Mouse (Mus musculus) midbrain, embryonic 16.5 days (tissue): ENCODE data around the gene Fkbp11. TPM values are rescaled to one million over a fixed set of nuclear protein-coding genes. Genes with fewer than 3 reads are reported as not detected.

ENCODE experiments used
- ATAC-seq: fragments of 200-750 bp; cut with Nextera tagmentation; 2 replicates; pipeline ENCODE4 v1.8.0; 2017; ENCODE audit warnings: moderate TSS enrichment
- H3K27ac ChIP-seq: fragments of 300-500 bp; sonication (generic); 2 replicates; pipeline ENCODE4 v1.5.1; 2014; ENCODE audit warnings: mild to moderate bottlenecking, low read length, mixed read lengths
- H3K27me3 ChIP-seq: fragments of 300-500 bp; sonication (generic); 2 replicates; pipeline ENCODE4 v1.6.1; 2014; ENCODE audit warnings: low read depth, low read length, mixed read lengths; ENCODE audit not compliant: control insufficient read depth, insufficient read depth
- H3K36me3 ChIP-seq: fragments of 300-500 bp; sonication (generic); 2 replicates; pipeline ENCODE4 v1.6.1; 2014; ENCODE audit warnings: mild to moderate bottlenecking, low read length, moderate library complexity, mixed read lengths; ENCODE audit not compliant: control insufficient read depth, insufficient read depth
- H3K4me1 ChIP-seq: fragments of 300-500 bp; sonication (generic); 2 replicates; pipeline ENCODE4 v1.6.1; 2014; ENCODE audit warnings: mild to moderate bottlenecking, low read length, mixed read lengths; ENCODE audit not compliant: control insufficient read depth, insufficient read depth
- H3K4me2 ChIP-seq: fragments of 300-500 bp; sonication (generic); 2 replicates; pipeline ENCODE4 v1.6.1; 2014; ENCODE audit warnings: mild to moderate bottlenecking, low read length, mixed read lengths
- H3K4me3 ChIP-seq: fragments of 300-500 bp; sonication (generic); 2 replicates; pipeline ENCODE4 v1.5.1; 2014; ENCODE audit warnings: low read depth, mild to moderate bottlenecking, low read length, moderate library complexity, mixed read lengths
- H3K9ac ChIP-seq: fragments of 300-500 bp; sonication (generic); 2 replicates; pipeline ENCODE4 v1.6.1; 2014; ENCODE audit warnings: low read depth, low read length, mixed read lengths
- H3K9me3 ChIP-seq: fragments of 300-500 bp; sonication (generic); replicated peaks from 2 replicates; pipeline ENCODE4 v1.6.1; 2014; ENCODE audit warnings: mild to moderate bottlenecking, low read length, mixed read lengths; ENCODE audit not compliant: control insufficient read depth, poor library complexity, severe bottlenecking
- WGBS: fragments of 180-500 bp; shearing (Covaris S2); extraction: QIAGEN DNeasy Blood & Tissue Kit; methylation state at CpG from one replicate; pipeline ENCODE4 v1.1.7; 2014; 5-methylcytosine and 5-hydroxymethylcytosine counted together
- polyA plus RNA-seq: library from polyadenylated mRNA; unstranded; fragments of >200 nt; fragmentation: Nextera tagmentation; extraction: Ambion mirVana; gene quantifications from 2 replicates; pipeline ENCODE4 v1.2.1, GENCODE M21; 2015

Fkbp11 gene
- polyA plus RNA-seq, 1 experiment from 2014 or later, result 4.0 TPM

DNA sequence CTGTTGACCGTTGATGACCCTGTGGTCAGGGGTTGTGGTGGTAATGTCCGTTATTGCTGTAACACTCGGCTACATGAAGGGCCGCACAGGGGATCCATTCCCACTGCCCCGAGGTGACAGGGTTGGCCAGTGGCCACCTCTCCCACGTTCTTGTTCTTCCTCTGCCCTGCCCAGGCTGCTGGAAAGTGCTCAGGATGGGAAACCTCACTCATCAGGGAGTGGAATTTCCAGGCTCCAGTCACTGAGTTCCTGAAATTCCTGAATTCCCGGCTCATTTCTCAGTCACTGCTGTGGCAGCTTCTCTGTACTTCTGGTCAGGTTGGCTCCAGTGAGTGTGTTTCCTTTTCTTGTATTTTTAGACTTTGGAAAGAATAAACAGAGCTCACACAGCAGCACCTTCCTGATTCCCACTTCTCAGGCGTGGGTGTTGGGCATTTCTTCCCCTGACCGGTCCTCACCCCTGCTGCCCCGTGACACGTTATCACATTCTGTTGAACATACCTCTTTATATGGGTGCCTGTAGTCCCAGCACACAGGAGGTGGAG is 35.8 kb downstream of the Fkbp11 start:
- H3K9me3 ChIP-seq, result no peaks in the 10 kb centered on the region
- WGBS, result 57% methylated on average over 11 of the region's 11 CpGs
- H3K4me2 ChIP-seq, result no peak overlapping the region
- H3K27me3 ChIP-seq, result no peaks in the 10 kb centered on the region
- no peak overlapping the region for H3K4me3 ChIP-seq
- no peaks in the 10 kb centered on the region for H3K36me3 ChIP-seq
- peaks cover 18% of the 10 kb centered on the region for H3K4me1 ChIP-seq
- 0 out of 2 replicates have a peak overlapping the region, but pooled peaks have one; percentile 53 for H3K27ac ChIP-seq
- H3K9ac ChIP-seq, result no peak overlapping the region
- ATAC-seq, result no peak

DNA sequence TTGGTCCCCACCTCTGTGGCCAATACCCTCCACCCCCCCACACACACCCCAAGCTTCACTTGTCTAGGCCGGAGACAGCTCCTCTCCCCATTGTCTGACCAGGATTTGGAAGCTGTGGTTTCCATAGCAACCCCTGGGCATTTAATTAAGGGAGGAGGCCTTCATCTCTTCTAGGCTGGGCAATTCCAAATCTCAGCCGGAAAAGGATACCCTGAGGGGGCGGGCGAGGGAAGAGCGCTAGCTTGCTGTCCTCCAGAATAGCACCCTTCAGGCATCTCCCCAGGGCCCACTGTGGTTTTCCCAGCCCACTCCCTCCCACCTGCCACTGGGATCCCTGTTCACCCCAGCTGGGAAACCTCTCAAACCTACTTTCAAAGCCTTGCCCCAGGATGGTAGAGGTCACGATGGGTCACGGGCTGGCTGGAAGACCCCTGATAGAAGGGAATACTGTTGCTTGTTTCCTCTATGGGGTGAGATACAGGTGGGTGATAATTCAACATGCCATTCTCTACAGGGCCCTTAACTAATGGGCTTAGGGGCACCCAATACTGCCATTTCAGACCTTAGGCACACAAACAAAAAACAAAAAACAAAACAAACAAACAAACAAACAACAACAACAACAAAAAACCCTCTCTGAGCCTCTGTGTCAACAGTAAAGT is 36.4 kb downstream of the Fkbp11 start:
- Histone ChIP-seq H3K4me1 (peaks cover 18% of the 10 kb centered on the region), H3K4me3 (no peak overlapping the region), H3K4me2 (peak overlapping the region; percentile 4), H3K9me3 (no peaks in the 10 kb centered on the region), H3K36me3 (no peaks in the 10 kb centered on the region), H3K9ac (no peak overlapping the region), H3K27ac (peak overlapping the region; percentile 53; the same call in 1 of the 2 replicates), H3K27me3 (no peaks in the 10 kb centered on the region)
- 8% methylated on average over 7 of the region's 7 CpGs for WGBS
- peak; percentile 39; the same call in 1 of the 2 replicates for ATAC-seq

DNA sequence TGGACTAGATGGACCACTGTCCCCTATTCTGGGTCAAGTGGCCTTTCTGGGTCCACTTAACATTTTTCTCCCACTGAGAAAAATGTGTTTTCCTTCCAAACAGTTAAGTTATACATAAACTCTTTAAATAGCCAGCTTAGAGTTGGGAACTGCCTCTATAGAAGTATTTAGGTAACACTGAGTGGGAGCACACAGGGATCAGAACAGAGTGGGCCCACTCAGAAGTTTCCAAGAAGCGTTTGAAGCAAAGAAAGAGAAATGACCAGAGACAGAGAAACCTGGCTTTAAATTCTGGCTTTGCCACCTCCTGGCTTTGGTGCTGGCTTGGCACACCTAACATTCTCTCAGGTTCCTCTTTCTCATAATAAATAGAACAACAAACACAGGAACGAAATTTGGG is 38.3 kb downstream of the Fkbp11 start:
- Histone ChIP-seq H3K36me3 (no peaks in the 10 kb centered on the region), H3K9ac (no peak overlapping the region), H3K4me3 (no peak overlapping the region), H3K9me3 (no peaks in the 10 kb centered on the region), H3K4me2 (no peak overlapping the region), H3K27ac (no peak overlapping the region), H3K27me3 (no peaks in the 10 kb centered on the region), H3K4me1 (peaks cover 18% of the 10 kb centered on the region)
- ATAC-seq, result no peak
- 80% methylated on average over 2 of the region's 2 CpGs for WGBS

GRCm38 (mm10) chr15:98685926-98686325 is 42.1 kb downstream of the Fkbp11 start:
- Histone ChIP-seq H3K27me3 (no peaks in the 10 kb centered on the region), H3K4me3 (no peak overlapping the region), H3K4me1 (peaks cover 3% of the 10 kb centered on the region), H3K9me3 (no peaks in the 10 kb centered on the region), H3K4me2 (no peak overlapping the region), H3K27ac (no peak overlapping the region), H3K9ac (no peak overlapping the region), H3K36me3 (no peaks in the 10 kb centered on the region)
- no peak for ATAC-seq
- WGBS, result 75% methylated on average over 3 of the region's 3 CpGs

GRCm38 (mm10) chr15:98683746-98684145 is 44.3 kb downstream of the Fkbp11 start:
- H3K27ac ChIP-seq, result no peak overlapping the region
- H3K4me3 ChIP-seq, result no peak overlapping the region
- no peaks in the 10 kb centered on the region for H3K4me1 ChIP-seq
- no peak overlapping the region for H3K4me2 ChIP-seq
- H3K9me3 ChIP-seq, result no peaks in the 10 kb centered on the region
- H3K9ac ChIP-seq, result no peak overlapping the region
- H3K36me3 ChIP-seq, result no peaks in the 10 kb centered on the region
- H3K27me3 ChIP-seq, result no peaks in the 10 kb centered on the region
- 92% methylated on average over 1 of the region's 1 CpGs for WGBS
- ATAC-seq, result no peak

DNA sequence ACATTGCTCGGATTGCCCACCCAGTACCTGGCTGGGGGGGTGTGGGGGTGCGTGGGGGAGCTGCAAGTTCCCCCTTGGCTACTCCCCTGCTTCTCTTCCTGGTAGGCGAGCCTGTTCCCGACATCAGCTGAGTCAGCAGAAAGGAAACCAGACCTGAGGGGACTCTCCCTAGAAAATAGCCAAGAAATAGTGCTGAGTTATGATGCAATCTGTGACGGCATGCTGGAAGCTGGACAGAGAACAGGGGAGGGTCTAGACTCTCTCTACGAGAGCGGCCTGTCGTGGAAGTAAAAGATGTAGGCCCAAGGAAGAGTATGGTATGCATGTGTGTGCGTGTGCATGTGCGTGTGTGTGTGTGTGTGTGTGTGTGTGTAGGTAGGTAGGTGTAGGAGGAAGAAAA is 44.8 kb downstream of the Fkbp11 start:
- Histone ChIP-seq H3K9me3 (no peaks in the 10 kb centered on the region), H3K36me3 (no peaks in the 10 kb centered on the region), H3K4me2 (no peak overlapping the region), H3K27me3 (no peaks in the 10 kb centered on the region), H3K4me3 (no peak overlapping the region), H3K27ac (no peak overlapping the region), H3K9ac (no peak overlapping the region), H3K4me1 (no peaks in the 10 kb centered on the region)
- ATAC-seq, result no peak
- WGBS, result 71% methylated on average over 10 of the region's 10 CpGs

DNA sequence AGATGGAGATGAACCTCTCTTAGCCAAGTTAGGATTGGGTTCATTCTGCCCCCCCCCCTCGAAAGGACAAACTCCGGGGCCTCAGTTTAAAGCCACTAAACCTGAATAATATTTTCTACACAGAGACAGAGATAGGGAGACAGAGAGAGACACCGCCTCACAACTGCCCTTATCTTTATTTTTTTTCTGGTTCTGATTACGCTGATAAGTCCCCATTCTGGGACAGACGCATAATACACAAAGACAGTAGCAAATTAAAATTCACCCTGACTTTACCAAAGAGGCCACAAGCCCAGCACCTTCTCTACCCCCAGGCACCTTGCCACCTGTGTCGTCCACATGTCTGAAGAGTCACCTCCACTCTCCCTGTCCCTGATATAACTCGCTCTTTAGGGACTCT is 46.4 kb downstream of the Fkbp11 start:
- no peaks in the 10 kb centered on the region for H3K36me3 ChIP-seq
- WGBS, result 83% methylated on average over 7 of the region's 7 CpGs
- no peak overlapping the region for H3K27ac ChIP-seq
- peaks cover 3% of the 10 kb centered on the region for H3K4me1 ChIP-seq
- H3K4me2 ChIP-seq, result no peak overlapping the region
- H3K9ac ChIP-seq, result no peak overlapping the region
- H3K4me3 ChIP-seq, result no peak overlapping the region
- no peaks in the 10 kb centered on the region for H3K9me3 ChIP-seq
- no peaks in the 10 kb centered on the region for H3K27me3 ChIP-seq
- ATAC-seq, result no peak

DNA sequence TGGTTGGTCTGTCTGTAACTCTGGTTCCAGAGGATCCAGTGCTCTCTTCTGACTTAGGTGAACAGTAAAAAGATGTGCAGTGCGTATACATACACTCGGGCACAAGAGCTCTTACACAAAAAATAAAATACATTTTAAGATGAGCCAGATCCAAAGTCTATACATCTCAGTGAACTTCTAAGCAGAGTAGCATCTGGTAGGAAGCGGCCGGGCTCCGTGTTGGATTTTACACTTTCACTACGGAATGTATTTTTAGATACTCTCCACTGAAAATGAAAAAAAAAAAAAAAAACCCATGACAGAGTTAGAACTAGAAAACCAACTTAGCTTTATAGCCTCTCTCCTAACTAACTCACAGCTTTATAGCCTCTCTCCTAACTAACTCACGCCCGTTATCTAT is 47.3 kb downstream of the Fkbp11 start:
- no peaks in the 10 kb centered on the region for H3K9me3 ChIP-seq
- ATAC-seq, result no peak
- peaks cover 13% of the 10 kb centered on the region for H3K4me1 ChIP-seq
- H3K4me2 ChIP-seq, result no peak overlapping the region
- H3K36me3 ChIP-seq, result no peaks in the 10 kb centered on the region
- H3K27ac ChIP-seq, result no peak overlapping the region
- H3K4me3 ChIP-seq, result no peak overlapping the region
- no peak overlapping the region for H3K9ac ChIP-seq
- 93% methylated on average over 8 of the region's 8 CpGs for WGBS
- no peaks in the 10 kb centered on the region for H3K27me3 ChIP-seq

DNA sequence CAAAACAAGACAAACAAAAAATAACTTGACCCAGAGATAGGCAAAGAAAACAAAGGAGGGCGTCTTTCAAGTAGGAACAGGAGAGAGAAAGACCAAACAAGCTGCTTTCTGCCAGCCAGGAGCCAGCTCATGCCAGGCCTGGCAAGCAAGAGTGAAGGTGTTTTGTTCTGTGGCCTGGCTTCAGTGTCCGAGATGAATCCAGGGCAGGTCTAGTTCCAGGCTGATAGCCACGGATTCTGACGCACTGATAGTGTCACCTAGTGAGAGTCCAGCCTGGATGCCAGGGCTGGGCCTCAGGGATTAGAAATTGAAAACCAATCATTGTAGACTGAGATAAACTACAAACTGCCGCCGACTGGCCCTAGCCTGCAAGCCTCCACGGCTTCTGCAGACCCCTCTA is 50.0 kb downstream of the Fkbp11 start:
- H3K4me3 ChIP-seq, result no peak overlapping the region

More for the DNA sequence above, 50.0 kb downstream of the Fkbp11 start:
- H3K4me1 ChIP-seq, result peaks cover 31% of the 10 kb centered on the region
- no peak overlapping the region for H3K9ac ChIP-seq
- H3K9me3 ChIP-seq, result no peaks in the 10 kb centered on the region
- no peak overlapping the region for H3K27ac ChIP-seq
- no peaks in the 10 kb centered on the region for H3K36me3 ChIP-seq
- H3K27me3 ChIP-seq, result no peaks in the 10 kb centered on the region
- 60% methylated on average over 7 of the region's 7 CpGs for WGBS
- ATAC-seq, result no peak
- H3K4me2 ChIP-seq, result no peak overlapping the region
